Comparison of ENCODE assay signal across 9 mouse cellular contexts in genomic region chr5:109596647-109597046, GRCm38 (mm10). TPM values are rescaled to one million over a fixed set of nuclear protein-coding genes. Genes with fewer than 3 reads are reported as not detected.
DNase-seq lines count a peak whose midpoint lies in the region; ATAC-seq and TF ChIP-seq lines count a peak whose summit lies in the region.
"Had no signal": no experiment of that assay in that cellular context is flagged by ENCODE, and none has a peak within 500 bp of the region (broad histone marks: within the 10 kb centered on the region; RNA-seq: fewer than 3 reads in every experiment).

No protein-coding gene starts in this region.

- no peak for TF ChIP-seq EP300 in CH12.LX (IDR thresholded peaks at IDR 0.05; ENCODE audit: low read length)

- dilution Hi-C loops in CH12.LX (cut with MboI; ENCODE audit: extremely low pct_ligation_motif_present, extremely low pct_unique_long_range_greater_than_20kb, low sequenced_read_pairs): no loop called here

- no peaks in the 10 kb centered on the region for H3K36me3 ChIP-seq in kidney, adult 2 months (ENCODE audit: control insufficient read depth, insufficient read depth, low read length)
- H3K36me3 ChIP-seq in kidney, embryonic 16.5 days (ENCODE audit: insufficient read depth, low read length): no peaks in the 10 kb centered on the region
- H3K36me3 ChIP-seq in CH12.LX (replicated peaks in 1 of 2; ENCODE audit: control insufficient read depth in 1 of 2, insufficient read depth in 1 of 2, low read length in 1 of 2): no peaks in the 10 kb centered on the region
- H3K36me3 ChIP-seq: embryonic facial prominence, embryonic 12.5 days had no signal

- no peak overlapping the region for H3K9ac ChIP-seq in kidney, embryonic 16.5 days (replicated peaks; ENCODE audit: low read length)
- no peak overlapping the region for H3K9ac ChIP-seq in CH12.LX (ENCODE audit: insufficient read depth, low read depth)
- H3K9ac ChIP-seq: embryonic facial prominence, embryonic 12.5 days had no signal

- TF ChIP-seq POLR2A in kidney, adult 2 months (IDR thresholded peaks at IDR 0.05; ENCODE audit: low read depth, low read length): no peak
- TF ChIP-seq POLR2A in CH12.LX (IDR thresholded peaks at IDR 0.05; ENCODE audit: low read depth, low read length): no peak

- no peak overlapping the region for H3K27ac ChIP-seq in kidney, adult 2 months (ENCODE audit: insufficient read depth, low read depth, low read length)
- no peak overlapping the region for H3K27ac ChIP-seq in kidney, embryonic 16.5 days (ENCODE audit: low read length)
- no peak overlapping the region for H3K27ac ChIP-seq in CH12.LX (ENCODE audit: insufficient read depth, low read depth)
- H3K27ac ChIP-seq: embryonic facial prominence, embryonic 12.5 days had no signal

- TF ChIP-seq CTCF in kidney, adult 2 months (conservative IDR thresholded peaks at IDR 0.05; ENCODE audit: insufficient read depth, insufficient read length, low read depth, low read length): peak; percentile 88
- TF ChIP-seq CTCF in CH12.LX (conservative IDR thresholded peaks at IDR 0.05 in 1 of 2, IDR thresholded peaks at IDR 0.05 in 1 of 2; ENCODE audit: low read depth in 2 of 2, low read length in 2 of 2): peak; percentile 88 to 94

- ATAC-seq in kidney, embryonic 16.5 days (ENCODE audit: low FRiP score, low TSS enrichment): no peak
- peak; percentile 70 for ATAC-seq in megakaryocyte-erythroid progenitor cell, adult 5-6 weeks (replicated peaks; ENCODE audit: low FRiP score, low TSS enrichment, poor library complexity, severe bottlenecking)

- H3K4me2 ChIP-seq in kidney, embryonic 16.5 days (replicated peaks; ENCODE audit: low read depth, low read length): no peak overlapping the region
- 0 out of 2 replicates have a peak overlapping the region, but pooled peaks have one; percentile 4 for H3K4me2 ChIP-seq in CH12.LX (ENCODE audit: insufficient read depth, low read depth, poor library complexity, severe bottlenecking)
- H3K4me2 ChIP-seq: embryonic facial prominence, embryonic 12.5 days had no signal

- DNase-seq in kidney, adult 2 months: peak; percentile 24
- peak; percentile 43 for DNase-seq in CH12.LX (ENCODE audit: extremely low read depth)
- DNase-seq in adrenal gland, postnatal 36 days: peak; percentile 50 to 59
- no peak for DNase-seq in left cerebral cortex, postnatal 4 days
- DNase-seq in left cerebral cortex, adult 8-10 months (ENCODE audit: low spot score in 2 of 2): no peak
- DNase-seq in layer of hippocampus, postnatal 10 days (ENCODE audit: low spot score in 2 of 2): no peak

- 31% methylated on average over 5 of the region's 5 CpGs for WGBS in kidney, adult 2 months
- 30% methylated on average over 5 of the region's 5 CpGs for WGBS in kidney, embryonic 16.5 days

- intact Hi-C loops in left cerebral cortex, postnatal 4 days (cut with DNase I): no loop called here

- H3K9me3 ChIP-seq in kidney, embryonic 16.5 days (ENCODE audit: low read length): no peaks in the 10 kb centered on the region
- no peaks in the 10 kb centered on the region for H3K9me3 ChIP-seq in CH12.LX (replicated peaks; ENCODE audit: low read length)

- H3K4me3 ChIP-seq in kidney, adult 2 months (ENCODE audit: insufficient read depth, low read depth, low read length): no peak overlapping the region
- H3K4me3 ChIP-seq in kidney, embryonic 16.5 days (ENCODE audit: low read length): no peak overlapping the region
- no peak overlapping the region for H3K4me3 ChIP-seq in CH12.LX (replicated peaks in 1 of 3; ENCODE audit: low read depth in 2 of 3, low read length in 2 of 3, poor library complexity in 1 of 3)
- H3K4me3 ChIP-seq: embryonic facial prominence, embryonic 12.5 days had no signal

- no peaks in the 10 kb centered on the region for H3K4me1 ChIP-seq in kidney, adult 2 months (ENCODE audit: control insufficient read depth, insufficient read depth, low read length)
- H3K4me1 ChIP-seq in kidney, embryonic 16.5 days (ENCODE audit: insufficient read depth, low read length): no peaks in the 10 kb centered on the region
- peaks cover 2% of the 10 kb centered on the region in 2 experiments; a peak in 1 of 4 replicates for H3K4me1 ChIP-seq in CH12.LX (ENCODE audit: control insufficient read depth in 1 of 2, insufficient read depth in 2 of 2)
- H3K4me1 ChIP-seq: embryonic facial prominence, embryonic 12.5 days had no signal

- peak; percentile 65 for TF ChIP-seq RAD21 in CH12.LX (IDR thresholded peaks at IDR 0.05; ENCODE audit: low read depth, low read length)

- no peaks in the 10 kb centered on the region for H3K27me3 ChIP-seq in kidney, adult 2 months (replicated peaks; ENCODE audit: control insufficient read depth, insufficient read depth, low read length)
- H3K27me3 ChIP-seq in kidney, embryonic 16.5 days (ENCODE audit: insufficient read depth, low read length): no peaks in the 10 kb centered on the region
- H3K27me3 ChIP-seq in CH12.LX (replicated peaks): peaks cover 3% of the 10 kb centered on the region
- H3K27me3 ChIP-seq: embryonic facial prominence, embryonic 12.5 days had no signal

- H3K79me2 ChIP-seq in CH12.LX (replicated peaks; ENCODE audit: control insufficient read depth, extremely low read depth, insufficient read depth, poor library complexity, severe bottlenecking): no peaks in the 10 kb centered on the region

- in situ Hi-C loops in CH12.LX (cut with MboI; ENCODE audit: low pct_ligation_motif_present, low pct_unique_long_range_greater_than_20kb, low sequenced_read_pairs): loop anchor here (5.0 kb wide), 1 partner anchor 34 kb away; no protein-coding TSS in a partner anchor

TF ChIP-seq in CH12.LX, 34 proteins besides CTCF, POLR2A, EP300 and RAD21:
- TF ChIP-seq ZC3H11A (IDR thresholded peaks at IDR 0.05; ENCODE audit: low read depth, low read length): 0 out of 2 replicates have a peak, but pooled peaks have one; percentile 9
- 0 out of 2 replicates have a peak, but pooled peaks have one; percentile 11 for TF ChIP-seq NELFE (IDR thresholded peaks at IDR 0.05; ENCODE audit: low read depth, low read length)
- TF ChIP-seq CHD1 (IDR thresholded peaks at IDR 0.05; ENCODE audit: low read depth, low read length): no peak
- TF ChIP-seq SMC3 (IDR thresholded peaks at IDR 0.05; ENCODE audit: low read depth, low read length): peak; percentile 92
- TF ChIP-seq UBTF (IDR thresholded peaks at IDR 0.05; ENCODE audit: low read depth, low read length): no peak

RNA-seq across cellular contexts. Expression of gene Crlf2, which starts 37.9 kb away (rescaled TPM):
- polyA plus RNA-seq in kidney, adult 2 months (2012; rRNA removed): 8.2 and 12.0 TPM in 2 replicates
- 11.9 and 14.5 TPM in 2 replicates for polyA plus RNA-seq in kidney, embryonic 16.5 days (2015; fragmentation: Nextera tagmentation; extraction: Ambion mirVana)
- 25.4 and 32.5 TPM in 2 replicates for total RNA-seq in CH12.LX (2012; rRNA removed)
- 9.3 and 10.5 TPM in 2 replicates for total RNA-seq in CH12.LX (2014; rRNA removed)
- polyA plus RNA-seq in CH12.LX (2012; ENCODE audit: insufficient read length, low read depth): 22.2 and 22.6 TPM in 2 replicates
- total RNA-seq in adrenal gland, postnatal 36 days (2021): 10 to 100 TPM; 34.5 to 41.9 TPM
- total RNA-seq in megakaryocyte-erythroid progenitor cell, adult 5-6 weeks (2014; fragmentation: Nextera tagmentation): 2.8 and 3.3 TPM in 2 replicates
- total RNA-seq in megakaryocyte-erythroid progenitor cell, adult 5-6 weeks (2017): 7.7 and 13.2 TPM in 2 replicates
- total RNA-seq in left cerebral cortex, postnatal 4 days (2021): 10 to 100 TPM; 41.6 to 47.1 TPM
- 10 to 100 TPM; 25.7 to 41.4 (median 34.9) TPM for total RNA-seq in left cerebral cortex, adult 8-10 months (2022)
- 10 to 100 TPM; 33.3 to 43.0 TPM for total RNA-seq in layer of hippocampus, postnatal 10 days (2021)

Comparison
In these comparisons a context has a peak if more than half of its experiments do, and no peak if none do; other contexts are left out.
1. DNase-seq: peak in kidney, adult 2 months (single experiment), CH12.LX (single experiment) and adrenal gland, postnatal 36 days (2 of 2); none in left cerebral cortex, postnatal 4 days (single experiment), left cerebral cortex, adult 8-10 months (0 of 2) and layer of hippocampus, postnatal 10 days (0 of 2).